14 mouse cellular contexts compared by ENCODE assay signal in the genomic region with DNA sequence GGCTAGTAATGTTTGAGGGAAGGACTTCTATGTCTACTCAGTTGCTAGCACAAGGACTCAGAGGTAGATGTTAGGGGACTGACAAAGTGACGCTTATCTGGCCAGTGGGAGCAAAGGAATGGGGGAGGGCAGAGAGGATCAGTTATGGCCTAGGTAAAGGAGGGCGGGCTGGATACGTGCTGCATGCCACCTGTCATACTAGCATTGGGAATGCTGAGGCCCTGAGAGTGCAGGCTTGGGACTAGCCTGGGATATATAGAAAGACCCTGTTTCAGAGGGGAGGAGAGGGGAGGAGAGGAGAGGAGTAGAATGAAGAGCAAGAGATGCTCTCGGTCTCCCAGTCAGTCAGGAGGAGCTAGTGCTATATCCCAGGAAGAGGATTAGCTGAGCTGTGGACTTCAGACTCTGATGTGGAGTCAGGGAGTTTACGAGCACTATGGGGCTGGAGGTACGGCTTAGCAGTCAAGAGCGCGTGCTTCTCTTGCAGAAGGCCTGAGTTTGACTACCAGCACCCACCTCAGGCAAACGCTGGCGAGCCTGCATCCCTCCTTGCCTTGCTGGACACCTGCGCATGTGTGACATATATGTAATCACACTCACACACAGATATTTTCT. TPM values are rescaled to one million over a fixed set of nuclear protein-coding genes. Genes with fewer than 3 reads are reported as not detected.
DNase-seq lines count a peak whose midpoint lies in the region; ATAC-seq and TF ChIP-seq lines count a peak whose summit lies in the region.
"Had no signal": no experiment of that assay in that cellular context is flagged by ENCODE, and none has a peak within 500 bp of the region (broad histone marks: within the 10 kb centered on the region; RNA-seq: fewer than 3 reads in every experiment).

No protein-coding gene starts in this region.

- peak; percentile 65 for DNase-seq in kidney, adult 2 months
- peak; percentile 32 for DNase-seq in thymus, postnatal 4 days
- no peak for DNase-seq in thymus, adult 18-20 months
- peak; percentile 39 to 73 for DNase-seq in kidney, postnatal 25 days
- DNase-seq in yolk sac, embryonic 10.5 days (ENCODE audit: low spot score), result peak; percentile 71
- DNase-seq in spleen, postnatal 4 days (ENCODE audit: low spot score in 2 of 2), result no peak
- DNase-seq: cerebellum, adult 8-10 months; lung, postnatal 36 days; midbrain, embryonic 14.5 days; right cerebral cortex, postnatal 25 days had no signal

- H3K27me3 ChIP-seq in kidney, adult 2 months (replicated peaks; ENCODE audit: control insufficient read depth, insufficient read depth, low read length), result no peaks in the 10 kb centered on the region
- H3K27me3 ChIP-seq in kidney, embryonic 14.5 days (ENCODE audit: control insufficient read depth, insufficient read depth, low read length), result no peaks in the 10 kb centered on the region
- H3K27me3 ChIP-seq: forebrain, embryonic 12.5 days; hindbrain, embryonic 15.5 days had no signal

- H3K36me3 ChIP-seq in kidney, adult 2 months (ENCODE audit: control insufficient read depth, insufficient read depth, low read length), result no peaks in the 10 kb centered on the region
- H3K36me3 ChIP-seq in kidney, embryonic 14.5 days (ENCODE audit: control insufficient read depth, insufficient read depth, low read length), result peaks cover 17% of the 10 kb centered on the region; the same call in 1 of the 2 replicates

- no peaks in the 10 kb centered on the region for H3K9me3 ChIP-seq in kidney, embryonic 14.5 days (ENCODE audit: control insufficient read depth, low read length)
- H3K9me3 ChIP-seq: forebrain, embryonic 12.5 days; hindbrain, embryonic 15.5 days had no signal

- H3K4me1 ChIP-seq in kidney, adult 2 months (ENCODE audit: control insufficient read depth, insufficient read depth, low read length), result peaks cover 33% of the 10 kb centered on the region
- H3K4me1 ChIP-seq in kidney, embryonic 14.5 days (ENCODE audit: control insufficient read depth, insufficient read depth, low read length), result 0 out of 2 replicates have a peak, but pooled peaks cover 9% of the 10 kb centered on the region

- H3K4me3 ChIP-seq in kidney, adult 2 months (ENCODE audit: insufficient read depth, low read depth, low read length), result no peak overlapping the region
- H3K4me3 ChIP-seq in kidney, embryonic 14.5 days (ENCODE audit: low read length), result no peak overlapping the region
- H3K4me3 ChIP-seq: forebrain, embryonic 12.5 days; hindbrain, embryonic 15.5 days had no signal

- peak overlapping the region; percentile 67 for H3K27ac ChIP-seq in kidney, adult 2 months (ENCODE audit: insufficient read depth, low read depth, low read length)
- no peak overlapping the region for H3K27ac ChIP-seq in kidney, embryonic 14.5 days (ENCODE audit: low read depth, low read length)
- H3K27ac ChIP-seq: forebrain, embryonic 12.5 days; hindbrain, embryonic 15.5 days had no signal

- no peak for TF ChIP-seq CTCF in kidney, adult 2 months (conservative IDR thresholded peaks at IDR 0.05; ENCODE audit: insufficient read depth, insufficient read length, low read depth, low read length)

- 66% methylated on average over 11 of the region's 11 CpGs for WGBS in kidney, adult 2 months
- 84% methylated on average over 11 of the region's 11 CpGs for WGBS in kidney, embryonic 14.5 days

- ATAC-seq in kidney, embryonic 14.5 days (ENCODE audit: low FRiP score, low TSS enrichment), result no peak
- no peak for ATAC-seq in inflammation-experienced regulatory T-cells, adult 6 months

- no peak for TF ChIP-seq POLR2A in kidney, adult 2 months (IDR thresholded peaks at IDR 0.05; ENCODE audit: low read depth, low read length)

- H3K9ac ChIP-seq in kidney, embryonic 14.5 days (ENCODE audit: low read depth, low read length), result no peak overlapping the region
- H3K9ac ChIP-seq: forebrain, embryonic 12.5 days; hindbrain, embryonic 15.5 days had no signal

- no peak overlapping the region for H3K4me2 ChIP-seq in kidney, embryonic 14.5 days (replicated peaks; ENCODE audit: low read depth, low read length)
- H3K4me2 ChIP-seq: forebrain, embryonic 12.5 days; hindbrain, embryonic 15.5 days had no signal

RNA-seq across cellular contexts. Expression of a gene that starts 23.7 kb away (rescaled TPM):
- 39.5 and 47.7 TPM in 2 replicates for polyA plus RNA-seq in kidney, adult 2 months (2012; rRNA removed)
- polyA plus RNA-seq in kidney, embryonic 14.5 days (2014; fragmentation: Nextera tagmentation; extraction: Ambion mirVana), result 19.5 and 30.3 TPM in 2 replicates
- polyA plus RNA-seq in inflammation-experienced regulatory T-cells, adult 6 months (2017; shearing (Covaris generic)), result 10 to 100 TPM; 16.8 to 31.9 (median 28.2) TPM

RNA-seq across cellular contexts. Expression of a gene that starts 43.9 kb away (rescaled TPM):
- polyA plus RNA-seq in kidney, adult 2 months (2012; rRNA removed), result 22.5 and 25.6 TPM in 2 replicates
- polyA plus RNA-seq in kidney, embryonic 14.5 days (2014; fragmentation: Nextera tagmentation; extraction: Ambion mirVana), result 7.8 and 11.5 TPM in 2 replicates
- polyA plus RNA-seq in inflammation-experienced regulatory T-cells, adult 6 months (2017; shearing (Covaris generic)), result 1 to 10 TPM; 1.1 to 2.5 (median 2.1) TPM

Comparison
In these comparisons a context has a peak if more than half of its experiments do, and no peak if none do; other contexts are left out.
1. DNase-seq: peak in kidney, adult 2 months (single experiment), thymus, postnatal 4 days (single experiment), kidney, postnatal 25 days (2 of 2) and yolk sac, embryonic 10.5 days (single experiment); none in thymus, adult 18-20 months (0 of 2) and spleen, postnatal 4 days (0 of 2).